Mouse (Mus musculus) naive thymus-derived CD4-positive, alpha-beta T cell, adult 2 months (primary cell): ENCODE measurements around the gene Hmgb1.

Experiments
- DNase-seq: peaks from one replicate; pipeline ENCODE4 v3.0.0-alpha.2; 2011; ENCODE audit warnings: low read depth

Gene Hmgb1

DNA sequence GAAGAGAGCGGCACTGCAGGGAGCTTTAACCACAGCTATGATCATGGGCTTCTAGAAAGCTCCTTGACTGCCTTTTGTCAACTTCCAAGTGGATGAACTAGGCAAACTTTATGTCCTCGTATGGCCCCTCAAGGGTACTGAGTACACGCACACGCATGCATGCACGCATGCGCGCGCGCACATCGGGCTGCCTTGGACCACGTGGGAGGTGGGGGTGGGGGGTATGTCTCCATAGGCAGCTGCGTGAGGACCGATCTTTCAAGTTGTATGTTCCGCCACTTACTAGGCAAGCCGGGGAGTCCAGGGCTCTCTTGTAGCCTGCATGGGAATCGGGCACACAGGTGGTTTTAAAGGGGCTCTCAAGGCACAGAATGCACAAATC is 163.6 kb downstream of the Hmgb1 start:
- no peak for DNase-seq

DNA sequence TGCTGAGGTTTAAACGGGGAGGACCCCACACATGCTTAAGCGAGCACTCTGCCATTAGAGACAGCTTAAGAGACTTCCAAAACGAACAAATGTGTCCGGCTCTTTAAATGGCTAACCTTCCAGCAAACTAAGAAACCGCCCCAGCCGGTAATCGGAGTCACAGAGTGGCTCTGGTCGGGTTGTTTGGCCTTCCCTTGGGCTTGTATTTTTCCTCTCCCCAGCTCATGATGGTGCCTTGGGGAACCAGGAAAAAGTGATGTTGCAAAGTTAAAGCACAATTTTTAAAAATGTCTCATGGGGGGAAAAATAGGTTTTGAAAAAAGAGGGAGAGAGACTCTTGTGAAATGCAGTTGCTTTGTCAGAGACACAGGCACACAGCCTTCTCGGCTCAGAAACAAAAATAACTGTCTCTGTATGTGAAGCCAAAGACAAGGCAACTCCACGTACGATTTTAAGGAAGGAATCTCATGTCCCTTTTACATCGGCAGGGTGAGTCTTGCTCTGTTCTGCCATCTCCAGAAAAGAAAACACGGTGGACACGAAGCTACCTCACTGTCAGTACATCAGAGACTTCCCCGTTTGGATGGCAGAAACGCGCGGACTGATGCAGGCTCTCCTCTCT is 164.1 kb downstream of the Hmgb1 start:
- peak; percentile 43 for DNase-seq

DNA sequence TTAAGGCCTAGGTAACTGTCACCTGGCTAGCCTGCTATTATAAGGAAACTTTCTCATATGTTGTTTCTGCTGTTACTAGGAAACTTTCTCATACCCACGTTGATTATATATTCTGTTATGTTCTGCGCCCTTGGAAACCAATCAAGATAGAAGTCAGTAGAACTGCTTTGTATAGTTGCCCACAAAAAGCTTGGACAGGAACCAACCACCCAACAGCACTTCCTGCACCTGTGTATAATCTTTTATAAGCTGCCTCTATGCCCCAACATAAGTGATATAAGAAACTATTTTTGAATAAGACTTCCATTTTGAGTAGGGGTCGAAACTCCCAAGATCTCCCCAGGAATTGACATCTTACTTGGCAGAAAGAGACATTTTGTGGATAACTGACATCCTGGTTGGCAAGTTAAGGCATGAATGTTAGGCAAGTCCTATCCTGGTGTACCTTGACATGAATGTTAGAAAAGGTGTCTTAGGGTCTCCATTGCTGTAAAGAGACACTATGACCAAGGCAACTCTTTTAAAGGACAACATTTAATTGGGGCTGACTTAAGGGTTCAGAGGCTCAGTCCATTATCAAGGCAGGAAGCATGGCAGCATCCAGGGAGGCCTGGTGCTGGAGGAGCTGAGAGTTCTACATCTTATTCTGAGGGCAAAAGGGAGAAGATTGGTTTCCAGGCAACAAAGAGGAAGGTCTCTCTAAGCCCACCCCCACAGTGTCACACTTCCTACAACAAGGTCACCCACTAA is 166.4 kb downstream of the Hmgb1 start:
- DNase-seq: peak; percentile 76

DNA sequence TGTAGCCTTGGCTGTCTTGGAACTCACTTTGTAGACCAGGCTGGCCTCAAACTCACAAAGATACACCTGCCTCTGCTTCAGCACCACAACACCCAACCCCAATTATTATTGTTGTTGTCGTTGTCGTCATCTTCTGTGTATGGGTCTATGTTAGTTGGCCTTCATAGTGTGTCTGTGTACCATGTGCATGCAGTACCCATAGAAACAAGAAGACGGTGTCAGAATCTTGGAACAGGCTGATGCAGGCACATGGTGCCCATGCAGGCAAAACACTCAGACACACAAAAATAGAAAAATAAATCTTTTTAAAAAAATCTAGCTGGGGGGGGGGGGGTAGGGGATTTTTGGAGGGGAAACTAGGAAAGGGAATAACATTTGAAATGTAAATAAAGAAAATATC is 167.1 kb downstream of the Hmgb1 start:
- peak; percentile 36 for DNase-seq

DNA sequence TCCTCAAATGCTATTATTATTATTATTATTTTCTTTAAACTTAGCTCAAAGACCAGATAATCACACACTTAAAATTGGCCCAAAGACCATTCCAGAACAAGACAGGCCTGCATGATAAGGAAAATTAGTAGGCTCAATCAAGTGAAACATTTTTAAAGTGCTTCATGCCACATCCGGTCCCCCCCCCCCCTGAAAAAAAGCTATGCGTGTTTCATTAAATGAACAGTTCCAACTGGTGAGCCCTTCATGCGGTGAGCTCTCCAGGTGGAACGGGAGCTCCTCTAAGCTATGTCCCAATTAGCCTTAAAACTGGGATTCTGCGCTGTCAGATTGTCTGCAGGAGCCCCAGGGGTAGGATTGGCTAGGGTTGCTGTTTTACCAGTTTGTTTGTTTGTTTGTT is 168.0 kb downstream of the Hmgb1 start:
- DNase-seq: peak; percentile 63

DNA sequence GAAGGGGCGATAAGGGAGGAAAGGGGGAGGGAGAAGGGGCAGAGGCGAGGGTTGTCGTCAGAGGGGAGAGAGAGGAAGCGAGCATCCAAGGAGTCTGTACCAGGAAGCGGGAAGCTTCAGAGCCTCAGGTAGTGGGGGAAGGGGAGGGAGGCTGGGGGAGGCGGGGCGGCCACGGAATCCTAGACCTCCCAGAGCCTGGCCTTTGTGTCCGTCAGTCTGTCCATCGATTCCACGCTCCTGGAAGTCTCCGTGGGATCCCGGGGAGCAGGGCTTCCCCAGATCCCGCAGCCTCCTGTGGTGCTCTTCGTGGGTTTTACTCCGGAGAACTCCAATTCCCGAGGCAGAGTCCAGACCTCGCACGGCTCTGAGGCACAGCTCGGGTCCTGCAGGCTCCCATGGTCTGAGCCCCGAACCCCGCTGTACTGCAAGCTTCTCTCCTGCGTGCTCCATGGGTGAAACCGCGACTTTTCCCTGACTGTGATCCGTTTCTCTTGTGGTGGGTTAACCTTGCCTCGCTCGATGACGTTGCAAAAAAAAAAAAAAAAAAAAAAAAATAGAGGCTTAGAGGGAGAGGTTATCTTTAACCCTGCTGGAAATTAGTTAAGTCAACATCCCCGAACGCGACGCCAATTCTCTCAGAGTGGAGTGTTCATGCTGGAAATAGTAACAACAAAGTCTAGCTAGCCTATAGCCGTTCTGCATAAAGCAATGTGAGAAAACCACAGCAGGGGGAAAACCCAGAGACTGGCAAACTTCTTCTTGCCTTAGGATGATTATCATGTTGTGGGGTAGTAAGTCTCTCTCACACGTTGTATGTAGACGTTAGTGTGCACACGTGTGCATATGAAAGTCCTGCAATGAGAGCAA is 168.7 kb downstream of the Hmgb1 start:
- DNase-seq: peak; percentile 88

DNA sequence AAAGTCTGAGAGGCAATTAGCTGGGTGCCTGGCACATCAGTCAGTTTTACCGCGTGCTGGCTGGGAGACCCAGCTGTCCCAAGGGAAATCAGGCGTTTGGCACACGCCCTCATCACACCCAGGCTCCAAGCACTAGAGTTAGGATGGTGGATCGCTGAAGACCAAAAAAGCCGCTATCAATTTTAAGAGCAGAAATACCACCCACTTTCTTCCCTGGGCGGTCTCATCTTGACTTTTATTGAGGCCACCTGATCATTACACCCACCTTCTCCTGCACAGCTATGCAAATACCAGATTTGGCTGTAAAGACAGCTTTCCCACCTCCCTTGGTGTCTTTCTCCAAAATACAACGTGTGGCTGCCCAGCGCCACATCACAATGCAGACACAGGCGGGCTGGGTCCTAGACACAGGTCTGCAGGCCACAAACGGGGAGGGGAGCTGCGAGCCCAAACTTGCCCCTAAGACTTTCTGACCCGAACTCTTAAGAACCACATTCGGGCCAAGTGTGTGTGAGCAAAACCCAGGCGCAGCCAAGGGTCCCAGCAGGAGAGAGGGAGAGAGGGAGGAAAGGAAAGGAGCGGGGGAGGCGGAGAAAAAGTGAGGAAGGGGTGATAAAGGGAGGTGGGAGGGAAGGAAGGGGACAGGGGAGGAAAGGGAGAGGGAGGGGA is 169.6 kb downstream of the Hmgb1 start:
- peak; percentile 28 for DNase-seq

DNA sequence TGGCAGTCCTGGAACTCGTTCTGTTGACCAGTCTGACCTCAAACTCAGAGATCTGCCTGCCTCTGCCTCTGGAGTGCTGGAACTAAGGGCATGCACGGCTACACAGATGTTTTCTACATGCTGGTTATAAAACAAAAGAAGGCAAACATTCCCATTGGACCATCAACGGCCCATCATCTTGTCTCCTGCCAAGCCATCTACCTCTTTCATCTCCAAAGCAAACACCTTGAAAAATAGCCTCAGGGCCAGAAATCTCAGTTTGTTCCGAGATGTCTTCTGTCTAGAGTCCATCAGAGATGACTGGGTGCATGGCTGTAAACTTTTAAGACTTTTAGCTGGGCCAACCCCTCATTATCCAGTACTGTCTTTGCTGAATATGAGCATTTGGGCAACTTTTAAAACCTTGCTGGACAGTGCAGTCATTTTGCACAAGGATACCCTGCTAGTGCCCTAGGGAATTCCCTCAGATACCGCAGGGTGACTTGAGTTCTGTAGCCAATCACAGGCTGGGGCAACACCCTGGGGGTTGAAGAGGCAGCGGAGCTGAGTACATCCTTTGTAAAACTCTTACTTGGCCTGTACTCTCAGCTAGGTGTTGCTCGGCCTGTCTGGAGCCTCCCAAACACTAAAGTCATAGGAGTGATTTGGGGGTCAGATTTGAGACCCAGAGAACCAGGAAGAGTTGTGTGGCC is 170.3 kb downstream of the Hmgb1 start:
- DNase-seq: peak; percentile 35

DNA sequence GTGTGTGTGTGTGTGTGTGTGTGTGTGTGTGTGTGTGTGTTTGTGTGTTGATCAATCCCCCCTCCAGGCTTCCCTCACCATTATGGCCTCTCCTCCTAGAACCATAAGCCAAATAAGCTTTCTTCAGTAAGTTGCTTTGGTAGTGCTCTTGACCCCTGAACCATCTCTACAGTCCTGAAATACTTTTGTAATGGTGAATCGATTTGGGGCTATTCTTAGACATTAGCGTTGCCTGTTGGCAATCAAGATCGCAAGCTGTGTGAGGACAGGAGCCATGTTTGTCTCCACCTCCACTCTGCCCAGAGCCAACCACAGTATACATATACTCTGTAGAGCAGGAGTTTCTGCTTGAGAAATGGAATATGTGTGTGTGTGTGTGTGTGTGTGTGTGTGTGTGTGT is 175.2 kb downstream of the Hmgb1 start:
- DNase-seq: no peak

DNA sequence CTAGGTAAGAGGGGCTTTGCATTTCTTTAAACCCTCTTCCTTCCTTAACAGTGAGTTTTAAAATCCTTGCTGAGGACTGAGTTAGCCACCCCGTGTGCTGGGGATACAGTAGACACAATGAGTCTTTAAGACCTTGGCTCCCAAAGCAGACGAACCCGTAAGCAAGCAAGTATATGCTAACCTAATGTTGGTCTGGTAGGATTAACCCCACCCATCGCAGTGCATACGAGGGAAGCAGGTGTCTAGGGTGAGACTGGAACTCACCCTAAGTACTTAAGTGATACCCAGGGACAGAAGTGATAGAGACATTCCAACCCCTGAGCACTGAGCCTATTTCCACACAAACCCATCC is 177.0 kb downstream of the Hmgb1 start:
- no peak for DNase-seq

DNA sequence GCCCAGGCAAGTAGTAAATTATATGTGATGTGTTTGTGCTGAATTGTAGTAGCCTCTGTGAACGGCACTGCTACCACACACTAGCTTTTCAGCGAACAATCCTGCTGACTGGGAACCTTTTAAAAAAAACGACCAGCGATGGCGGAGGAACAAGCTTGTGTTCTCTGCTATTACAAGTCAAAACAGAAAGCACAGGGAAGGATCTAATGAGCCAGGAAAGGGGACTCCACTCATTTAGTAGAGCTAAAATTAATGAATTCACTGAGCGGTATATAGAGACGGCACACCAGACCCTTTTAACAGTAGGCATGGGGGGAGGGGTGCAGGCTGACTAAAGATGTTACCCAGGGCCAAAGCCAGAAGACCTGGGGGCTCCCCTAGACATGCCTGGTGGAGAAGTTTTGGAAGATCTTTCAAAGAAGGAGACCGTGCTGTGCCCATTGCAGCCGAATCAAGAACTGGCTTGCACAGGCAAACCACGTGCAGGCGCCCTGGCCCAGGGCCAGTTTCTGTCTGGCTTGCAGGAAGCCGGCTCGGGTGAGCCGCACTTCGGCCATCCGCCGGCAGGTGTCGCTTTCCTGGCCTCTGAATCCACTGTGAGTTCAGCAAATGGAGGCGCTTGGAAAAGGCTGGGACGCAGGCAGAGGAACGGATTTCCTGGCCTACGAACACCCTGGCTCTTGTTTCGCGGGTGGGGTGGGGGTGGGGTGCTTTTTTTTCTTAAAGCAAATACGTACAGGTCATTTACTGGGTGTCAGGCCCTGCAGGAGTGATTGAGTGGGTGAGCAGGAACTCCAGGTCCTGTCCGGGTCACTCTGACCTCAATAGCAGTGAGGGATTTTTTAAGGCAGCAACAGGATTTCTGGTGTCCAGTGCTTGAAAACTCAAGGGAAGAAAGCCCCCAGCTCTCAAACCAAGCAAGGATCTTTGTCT is 177.7 kb downstream of the Hmgb1 start:
- DNase-seq: peak; percentile 97

DNA sequence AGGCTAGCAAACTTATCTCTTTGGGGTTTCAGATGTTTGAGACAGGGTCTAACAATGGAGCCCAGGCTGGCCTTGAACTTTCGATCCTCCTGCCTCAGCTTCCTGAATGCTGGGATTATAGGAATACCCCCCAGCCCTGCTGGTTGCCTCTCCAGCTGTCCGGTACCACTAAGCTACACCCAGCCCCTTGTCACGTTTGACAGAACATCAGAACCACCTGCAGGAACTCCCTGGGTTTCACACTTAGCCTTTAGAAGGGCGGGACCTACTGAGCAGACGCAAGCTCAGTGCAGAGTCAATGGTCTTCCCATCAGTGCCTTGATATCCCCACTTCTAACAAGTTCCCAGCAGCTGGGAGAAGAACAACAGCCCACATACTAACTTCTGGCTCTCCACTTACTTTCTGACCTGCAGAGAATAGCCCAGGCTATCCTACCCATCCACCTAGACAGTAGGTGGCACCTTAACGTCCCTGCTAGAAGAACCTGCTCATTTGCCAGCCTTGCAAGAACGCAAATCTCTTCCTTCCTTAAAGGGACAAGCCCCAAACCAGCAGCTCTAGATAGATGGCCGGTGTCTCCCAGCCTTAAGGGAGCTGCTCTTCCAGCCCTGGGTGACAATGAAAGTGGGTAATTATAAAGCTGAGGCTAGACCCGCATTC is 178.5 kb downstream of the Hmgb1 start:
- DNase-seq: peak; percentile 56

DNA sequence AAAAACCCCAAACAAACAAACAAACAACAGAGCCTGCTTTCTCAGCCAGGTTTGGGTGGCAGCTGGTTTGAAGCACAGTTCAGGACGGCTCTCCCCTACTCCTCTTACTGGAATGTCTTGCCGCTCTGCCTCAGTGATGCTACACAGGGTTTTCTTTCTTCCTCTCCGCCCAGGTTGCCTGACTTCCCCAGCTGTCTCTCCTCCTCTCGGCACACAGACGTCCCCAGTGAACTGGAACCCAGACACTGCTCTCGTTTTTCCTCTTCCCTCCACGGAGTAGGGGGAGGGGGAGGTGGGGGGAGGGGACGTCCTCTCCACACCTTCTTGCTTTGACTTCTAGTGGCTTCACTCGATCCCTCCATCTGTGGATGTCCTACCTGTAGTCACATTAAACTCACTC is 179.2 kb downstream of the Hmgb1 start:
- no peak for DNase-seq

DNA sequence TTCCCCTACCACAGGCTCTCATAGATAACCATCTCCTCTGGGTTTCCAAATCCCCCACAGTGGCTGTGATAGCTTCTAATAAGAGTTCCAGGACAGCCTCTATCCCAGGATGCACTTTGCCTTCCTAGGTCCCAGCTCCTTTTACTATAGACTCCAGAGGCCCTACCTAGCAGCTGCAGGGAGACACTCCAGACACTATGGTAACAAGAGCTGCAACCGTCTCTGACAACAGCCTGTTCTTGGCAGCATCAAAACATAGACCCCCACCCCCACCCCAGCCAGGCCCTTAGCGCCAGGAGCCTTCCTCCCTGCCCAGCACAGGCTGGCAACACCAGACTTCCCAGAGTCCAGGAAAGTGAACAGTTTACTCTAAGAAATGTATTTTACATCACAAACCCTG is 181.2 kb downstream of the Hmgb1 start:
- no peak for DNase-seq

DNA sequence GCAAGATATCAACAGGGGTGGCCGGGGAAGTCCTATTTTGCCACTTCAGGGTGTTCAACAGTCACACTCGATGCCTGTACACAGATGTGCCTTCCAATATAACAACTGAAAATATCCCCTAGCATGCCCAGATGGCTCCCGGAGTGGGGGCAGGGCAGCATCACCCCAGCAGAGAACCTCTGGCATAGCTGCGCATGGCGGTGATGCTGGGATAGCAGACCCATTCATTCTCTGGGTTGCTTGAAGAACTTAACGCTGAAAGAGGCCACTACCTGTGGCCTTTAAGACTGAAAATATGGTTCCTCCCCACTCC is 181.5 kb downstream of the Hmgb1 start:
- no peak for DNase-seq

DNA sequence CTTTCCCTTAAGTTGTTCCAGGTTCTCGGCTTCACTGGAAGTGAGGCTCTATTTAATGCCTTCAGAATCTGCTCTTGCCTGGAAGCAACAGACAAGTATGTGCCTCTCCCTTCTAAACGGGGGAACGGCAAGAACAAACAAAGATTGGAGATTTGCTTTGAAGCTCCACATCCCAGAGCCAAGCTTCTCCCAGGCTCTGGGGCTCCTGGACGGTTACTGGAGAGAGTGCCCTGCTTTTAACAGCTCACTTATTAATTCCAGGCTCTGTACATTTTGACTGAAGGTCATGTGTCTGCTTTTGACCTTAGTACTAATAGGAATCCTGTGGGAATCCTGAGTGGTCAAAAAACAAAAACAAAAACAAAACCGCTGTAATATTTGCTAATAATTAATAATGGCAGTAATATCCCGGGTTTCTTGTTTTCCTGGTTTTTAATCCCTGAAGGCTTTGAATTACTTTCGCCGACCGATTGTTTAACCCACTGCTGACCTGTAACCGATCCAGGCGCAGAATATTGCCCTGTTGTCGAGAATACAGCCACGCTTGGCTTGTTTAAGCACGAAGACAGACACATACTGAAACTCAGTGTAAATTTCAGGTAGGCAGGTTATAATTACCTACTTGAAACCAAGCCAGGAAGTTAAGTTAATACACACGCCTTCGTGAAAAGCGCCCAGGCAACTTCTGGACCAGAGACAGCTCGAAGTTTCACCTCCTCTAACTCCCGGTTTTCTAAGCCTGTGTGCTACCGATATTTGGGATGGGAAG is 182.1 kb downstream of the Hmgb1 start:
- no peak for DNase-seq

DNA sequence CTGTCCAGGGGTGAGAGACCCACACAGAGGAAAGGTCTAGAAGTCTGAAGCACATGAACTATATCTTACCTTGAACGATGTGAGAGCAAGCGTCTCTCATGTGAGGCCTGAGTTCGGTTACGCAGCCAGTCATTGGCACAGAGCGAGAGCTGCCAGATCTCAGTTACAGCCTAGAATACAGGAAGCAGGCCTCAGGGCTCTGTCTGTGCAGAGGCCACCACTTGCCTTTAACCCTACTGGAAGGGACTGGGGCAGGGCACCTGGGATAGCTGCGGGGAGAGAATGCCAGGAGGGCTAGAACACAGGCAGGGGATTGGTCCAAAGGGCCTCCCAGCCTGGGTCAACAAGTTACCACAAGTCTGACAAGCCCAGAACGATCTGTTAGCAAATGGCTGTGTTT is 184.5 kb downstream of the Hmgb1 start:
- DNase-seq: no peak

DNA sequence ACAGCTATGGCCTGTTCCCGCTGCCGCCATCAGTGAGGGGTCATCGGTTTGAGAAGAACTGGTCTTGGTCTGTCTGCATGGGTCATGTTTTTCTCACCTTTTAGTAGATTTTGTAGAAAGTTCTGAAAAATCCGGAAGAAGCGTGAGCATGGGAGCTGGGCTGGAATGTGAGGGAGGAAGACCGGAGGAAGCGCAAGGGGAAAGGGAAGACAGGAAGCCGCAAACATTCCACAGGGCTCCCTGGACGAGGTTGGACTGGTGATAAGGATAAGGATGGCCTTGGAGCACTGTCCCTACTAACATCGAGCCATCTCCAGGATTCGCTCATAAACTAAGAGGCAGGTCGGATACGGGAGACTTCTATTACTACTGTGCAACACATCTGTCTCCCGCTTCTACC is 185.8 kb downstream of the Hmgb1 start:
- no peak for DNase-seq

DNA sequence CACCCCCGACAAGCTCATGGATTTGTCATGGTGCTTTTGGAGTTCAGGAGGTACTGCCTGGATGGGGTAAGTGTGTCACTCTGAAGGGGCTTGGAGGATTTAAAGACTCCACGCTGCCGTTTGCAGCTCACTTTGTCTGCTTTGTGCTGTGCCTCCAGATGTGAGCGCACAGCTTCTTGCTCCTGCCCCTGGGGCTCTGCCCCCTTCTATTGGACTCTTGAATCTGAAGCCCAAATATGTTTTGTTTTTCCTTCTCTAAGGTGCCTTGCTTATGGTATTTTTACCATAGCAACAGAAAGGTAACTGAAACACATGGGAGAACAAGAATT is 187.6 kb downstream of the Hmgb1 start:
- DNase-seq: no peak
